Mouse (Mus musculus) spleen, postnatal 14 days (tissue): ENCODE results near the gene Rad23a.

Experiments
- DNase-seq, 2 experiments: peaks; one replicate each; pipeline ENCODE4 v3.0.0; 2021 to 2022; ENCODE audit warnings: low spot score in 2 of 2

Rad23a gene

GRCm38 (mm10) chr8:84840248-84840999 is at the start of gene Rad23a:
TSS of gene Rad23a (minus strand) at chr8:84840665.
- peak; percentile 80 to 88 for DNase-seq

GRCm38 (mm10) chr8:84889141-84889540 is 48.7 kb upstream of the Rad23a start:
- no peak for DNase-seq

GRCm38 (mm10) chr8:84888280-84888679 is 47.8 kb upstream of the Rad23a start:
- no peak for DNase-seq

- DNase-seq, result no peak
These were observed 44.3 kb upstream of the Rad23a start for GRCm38 (mm10) chr8:84884728-84885127.

GRCm38 (mm10) chr8:84878915-84879314 is 38.5 kb upstream of the Rad23a start:
- DNase-seq, result no peak

GRCm38 (mm10) chr8:84877297-84878035 is 37.0 kb upstream of the Rad23a start:
- no peak for DNase-seq

- DNase-seq, result no peak
These were observed 33.9 kb upstream of the Rad23a start for GRCm38 (mm10) chr8:84874339-84874738.

GRCm38 (mm10) chr8:84873016-84873415 is 32.6 kb upstream of the Rad23a start:
- no peak for DNase-seq

GRCm38 (mm10) chr8:84872309-84872965 is 32.0 kb upstream of the Rad23a start:
- peak in 1 of 2 experiments; percentile 32 for DNase-seq

GRCm38 (mm10) chr8:84871376-84872308 is 31.2 kb upstream of the Rad23a start, which contains the start of gene Syce2:
TSS of gene Syce2 (plus strand) at chr8:84872111.
- peak; percentile 82 to 85 for DNase-seq

- peak; percentile 82 to 90 for DNase-seq
These were observed 16.5 kb upstream of the Rad23a start, which contains the start of gene Farsa for GRCm38 (mm10) chr8:84856864-84857441. TSS of gene Farsa (plus strand) at chr8:84856989.

- no peak for DNase-seq
These were observed 16.0 kb upstream of the Rad23a start for GRCm38 (mm10) chr8:84856434-84856833.

GRCm38 (mm10) chr8:84847684-84848435 is 7.4 kb upstream of the Rad23a start:
- DNase-seq, result no peak

GRCm38 (mm10) chr8:84846722-84847572 is 6.5 kb upstream of the Rad23a start, which contains the start of gene Calr:
TSS of gene Calr (minus strand) at chr8:84846934.
- peak; percentile 99 for DNase-seq

GRCm38 (mm10) chr8:84846094-84846721 is 5.7 kb upstream of the Rad23a start:
- DNase-seq, result no peak

GRCm38 (mm10) chr8:84845355-84846093 is 5.1 kb upstream of the Rad23a start:
- no peak for DNase-seq

- DNase-seq, result no peak
These were observed 4.1 kb upstream of the Rad23a start for GRCm38 (mm10) chr8:84844397-84845070.
